Mouse (Mus musculus) liver, embryonic 12.5 days (tissue): Measurements from ENCODE around the gene Gm10382. TPM values are rescaled to one million over a fixed set of nuclear protein-coding genes. Genes with fewer than 3 reads are reported as not detected.
"Not testable (repeated sequence)": the region's sequence is repeated elsewhere in the genome, so short reads cannot be mapped to it uniquely, and the experiment has no call there.

Experiments used
- ATAC-seq: fragments of 200-750 bp; cut with Nextera tagmentation; 2 replicates; pipeline ENCODE4 v1.8.0; 2017; ENCODE audit warnings: moderate number of reproducible peaks, mild to moderate bottlenecking, moderate library complexity
- H3K27ac ChIP-seq: fragments of 300-500 bp; sonication (generic); 2 replicates; pipeline ENCODE4 v1.5.1; 2016; ENCODE audit warnings: mild to moderate bottlenecking
- H3K27me3 ChIP-seq: fragments of 300-500 bp; sonication (generic); replicated peaks from 2 replicates; pipeline ENCODE4 v1.6.1; 2016; ENCODE audit warnings: mild to moderate bottlenecking, moderate library complexity
- H3K36me3 ChIP-seq: fragments of 300-500 bp; sonication (generic); 2 replicates; pipeline ENCODE4 v1.6.1; 2016; ENCODE audit warnings: mild to moderate bottlenecking, moderate library complexity
- H3K4me1 ChIP-seq: fragments of 300-500 bp; sonication (generic); 2 replicates; pipeline ENCODE4 v1.6.1; 2016
- H3K4me2 ChIP-seq: fragments of 300-500 bp; sonication (generic); 2 replicates; pipeline ENCODE4 v1.6.1; 2016; ENCODE audit warnings: mild to moderate bottlenecking, moderate library complexity
- H3K4me3 ChIP-seq: fragments of 300-500 bp; sonication (generic); 2 replicates; pipeline ENCODE4 v1.5.1; 2016; ENCODE audit warnings: mild to moderate bottlenecking, moderate library complexity
- H3K9ac ChIP-seq: fragments of 300-500 bp; sonication (generic); 2 replicates; pipeline ENCODE4 v1.6.1; 2016; ENCODE audit warnings: mild to moderate bottlenecking, moderate library complexity
- H3K9me3 ChIP-seq: fragments of 300-500 bp; sonication (generic); replicated peaks from 2 replicates; pipeline ENCODE4 v1.6.1; 2016; ENCODE audit warnings: mild to moderate bottlenecking, moderate library complexity
- WGBS: fragments of 180-500 bp; shearing (Covaris S2); methylation state at CpG from one replicate; pipeline ENCODE4 v1.1.7; 2016; ENCODE audit not compliant: insufficient replicate concordance; 5-methylcytosine and 5-hydroxymethylcytosine counted together
- polyA plus RNA-seq: library from polyadenylated mRNA; unstranded; fragments of >200 nt; fragmentation: Nextera tagmentation; extraction: Ambion mirVana; gene quantifications from 2 replicates; pipeline ENCODE4 v1.2.1, GENCODE M21; 2016

Gm10382 gene
- polyA plus RNA-seq, 1 experiment from 2014 or later: 0.66 TPM

- WGBS: 16% methylated on average over 13 of the region's 13 CpGs
- peak overlapping the region; percentile 99 for H3K9ac ChIP-seq
- ATAC-seq: no peak
- H3K27ac ChIP-seq: peak overlapping the region; percentile 98
- H3K9me3 ChIP-seq: no peaks in the 10 kb centered on the region
- peaks cover 48% of the 10 kb centered on the region for H3K4me1 ChIP-seq
- H3K4me2 ChIP-seq: peak overlapping the region; percentile 93
- H3K4me3 ChIP-seq: peak overlapping the region; percentile 100
- peaks cover 40% of the 10 kb centered on the region for H3K36me3 ChIP-seq
- H3K27me3 ChIP-seq: no peaks in the 10 kb centered on the region
Observed at GRCm38 (mm10) chr5:125388358-125389092, 597 bp upstream of the Gm10382 start.

GRCm38 (mm10) chr5:125389579-125390441 is 688 bp downstream of the Gm10382 start, which contains the start of gene Ubc:
Gene Ubc, minus strand, starts transcription at chr5:125390202.
- H3K4me1 ChIP-seq: peaks cover 56% of the 10 kb centered on the region
- H3K27ac ChIP-seq: peak within 1 kb of the TSS; percentile 98
- no peaks in the 10 kb centered on the region for H3K9me3 ChIP-seq
- no peaks in the 10 kb centered on the region for H3K27me3 ChIP-seq
- peak within 1 kb of the TSS; percentile 100 for H3K4me3 ChIP-seq
- peak; percentile 47 for ATAC-seq
- peaks cover 27% of the 10 kb centered on the region for H3K36me3 ChIP-seq
- H3K9ac ChIP-seq: peak within 1 kb of the TSS; percentile 99
- H3K4me2 ChIP-seq: peak within 1 kb of the TSS; percentile 93
- under 1% methylated on average over 69 of the region's 69 CpGs for WGBS

- 90% methylated on average over 3 of the region's 3 CpGs for WGBS
- Histone ChIP-seq H3K4me1 (peaks cover 54% of the 10 kb centered on the region), H3K4me2 (no peak overlapping the region)
Observed at GRCm38 (mm10) chr5:125390906-125391477, 1.9 kb downstream of the Gm10382 start.

GRCm38 (mm10) chr5:125391609-125392008 is 2.5 kb downstream of the Gm10382 start:
- Histone ChIP-seq H3K4me1 (peaks cover 54% of the 10 kb centered on the region), H3K4me2 (no peak overlapping the region)

More at GRCm38 (mm10) chr5:125390906-125391477, 1.9 kb downstream of the Gm10382 start:
- Histone ChIP-seq H3K27ac (peak overlapping the region; percentile 98), H3K9ac (no peak overlapping the region), H3K36me3 (peaks cover 16% of the 10 kb centered on the region), H3K9me3 (no peaks in the 10 kb centered on the region), H3K4me3 (no peak overlapping the region), H3K27me3 (no peaks in the 10 kb centered on the region)
- ATAC-seq: no peak

GRCm38 (mm10) chr5:125392176-125392575 is 3.1 kb downstream of the Gm10382 start:
- not testable (repeated sequence) for H3K9ac ChIP-seq, ATAC-seq, H3K9me3 ChIP-seq, H3K27me3 ChIP-seq, H3K4me3 ChIP-seq
- Histone ChIP-seq H3K27ac (peak overlapping the region; percentile 98), H3K4me1 (peaks cover 54% of the 10 kb centered on the region), H3K4me2 (peak overlapping the region; percentile 73; the same call in 1 of the 2 replicates), H3K36me3 (peaks cover 13% of the 10 kb centered on the region)
- 87% methylated on average over 4 of the region's 4 CpGs for WGBS

More at GRCm38 (mm10) chr5:125391609-125392008, 2.5 kb downstream of the Gm10382 start:
- WGBS: 70% methylated on average over 5 of the region's 5 CpGs
- H3K36me3 ChIP-seq: peaks cover 15% of the 10 kb centered on the region
- H3K9me3 ChIP-seq: no peaks in the 10 kb centered on the region
- peaks cover under 1% of the 10 kb centered on the region; the same call in 1 of the 2 replicates for H3K27me3 ChIP-seq
- H3K9ac ChIP-seq: no peak overlapping the region
- ATAC-seq: no peak
- peak overlapping the region; percentile 98 for H3K27ac ChIP-seq
- H3K4me3 ChIP-seq: no peak overlapping the region

GRCm38 (mm10) chr5:125392618-125392976 is 3.5 kb downstream of the Gm10382 start:
- H3K27me3 ChIP-seq: peaks cover 7% of the 10 kb centered on the region
- H3K9ac ChIP-seq: peak overlapping the region; percentile 68
- peaks cover 54% of the 10 kb centered on the region for H3K4me1 ChIP-seq
- H3K4me3 ChIP-seq: peak overlapping the region; percentile 60
- ATAC-seq: peak; percentile 13
- H3K4me2 ChIP-seq: peak overlapping the region; percentile 73
- no peaks in the 10 kb centered on the region for H3K9me3 ChIP-seq
- H3K27ac ChIP-seq: peak overlapping the region; percentile 98
- 33% methylated on average over 1 of the region's 1 CpGs for WGBS
- H3K36me3 ChIP-seq: peaks cover 11% of the 10 kb centered on the region

- WGBS: under 1% methylated on average over 20 of the region's 20 CpGs
- peaks cover 9% of the 10 kb centered on the region for H3K36me3 ChIP-seq
- ATAC-seq: peak; percentile 91
Observed at GRCm38 (mm10) chr5:125392977-125393621, 4.0 kb downstream of the Gm10382 start.

GRCm38 (mm10) chr5:125393622-125394603 is 4.8 kb downstream of the Gm10382 start:
- Histone ChIP-seq H3K27ac (peak overlapping the region; percentile 98), H3K27me3 (peaks cover 15% of the 10 kb centered on the region), H3K4me1 (peaks cover 45% of the 10 kb centered on the region), H3K9ac (peak overlapping the region; percentile 68), H3K4me2 (peak overlapping the region; percentile 73), H3K36me3 (peaks cover under 1% of the 10 kb centered on the region; the same call in 1 of the 2 replicates), H3K9me3 (no peaks in the 10 kb centered on the region), H3K4me3 (peak overlapping the region; percentile 60)
- peak; percentile 42 for ATAC-seq
- 19% methylated on average over 23 of the region's 25 CpGs for WGBS

More at GRCm38 (mm10) chr5:125392977-125393621, 4.0 kb downstream of the Gm10382 start:
- Histone ChIP-seq H3K9me3 (no peaks in the 10 kb centered on the region), H3K4me3 (peak overlapping the region; percentile 60), H3K27ac (peak overlapping the region; percentile 98), H3K4me2 (peak overlapping the region; percentile 73), H3K4me1 (peaks cover 53% of the 10 kb centered on the region), H3K27me3 (peaks cover 7% of the 10 kb centered on the region), H3K9ac (peak overlapping the region; percentile 68)

GRCm38 (mm10) chr5:125395008-125395407 is 5.9 kb downstream of the Gm10382 start:
- Histone ChIP-seq H3K36me3 (no peaks in the 10 kb centered on the region), H3K4me3 (no peak overlapping the region), H3K27ac (peak overlapping the region; percentile 98), H3K4me2 (peak overlapping the region; percentile 73), H3K4me1 (peaks cover 45% of the 10 kb centered on the region), H3K9ac (no peak overlapping the region), H3K27me3 (peaks cover 26% of the 10 kb centered on the region), H3K9me3 (no peaks in the 10 kb centered on the region)
- no peak for ATAC-seq
- 58% methylated on average over 3 of the region's 3 CpGs for WGBS

- Histone ChIP-seq H3K4me2 (no peak overlapping the region), H3K9ac (no peak overlapping the region)
- WGBS: 31% methylated on average over 7 of the region's 7 CpGs
Observed at GRCm38 (mm10) chr5:125400903-125401302, 11.8 kb downstream of the Gm10382 start.

More at GRCm38 (mm10) chr5:125400903-125401302, 11.8 kb downstream of the Gm10382 start:
- H3K4me3 ChIP-seq: no peak overlapping the region
- H3K36me3 ChIP-seq: no peaks in the 10 kb centered on the region
- H3K9me3 ChIP-seq: no peaks in the 10 kb centered on the region
- H3K27ac ChIP-seq: no peak overlapping the region
- no peak for ATAC-seq
- H3K27me3 ChIP-seq: peaks cover 51% of the 10 kb centered on the region
- peaks cover 20% of the 10 kb centered on the region for H3K4me1 ChIP-seq
